Mouse (Mus musculus) 3T3-L1 (cell line): ENCODE measurements at regions not wholly inside any gene's neighbourhood (a gene's known extent, or its start where the extent isn't known, plus 50 kb on each side); places are given as distances from the start of the nearest gene placed in this dataset.

Experiments used
- DNase-seq: peaks from one replicate; pipeline ENCODE4 v3.0.0-alpha.2; 2015; ENCODE audit warnings: low read depth, low spot score

DNA sequence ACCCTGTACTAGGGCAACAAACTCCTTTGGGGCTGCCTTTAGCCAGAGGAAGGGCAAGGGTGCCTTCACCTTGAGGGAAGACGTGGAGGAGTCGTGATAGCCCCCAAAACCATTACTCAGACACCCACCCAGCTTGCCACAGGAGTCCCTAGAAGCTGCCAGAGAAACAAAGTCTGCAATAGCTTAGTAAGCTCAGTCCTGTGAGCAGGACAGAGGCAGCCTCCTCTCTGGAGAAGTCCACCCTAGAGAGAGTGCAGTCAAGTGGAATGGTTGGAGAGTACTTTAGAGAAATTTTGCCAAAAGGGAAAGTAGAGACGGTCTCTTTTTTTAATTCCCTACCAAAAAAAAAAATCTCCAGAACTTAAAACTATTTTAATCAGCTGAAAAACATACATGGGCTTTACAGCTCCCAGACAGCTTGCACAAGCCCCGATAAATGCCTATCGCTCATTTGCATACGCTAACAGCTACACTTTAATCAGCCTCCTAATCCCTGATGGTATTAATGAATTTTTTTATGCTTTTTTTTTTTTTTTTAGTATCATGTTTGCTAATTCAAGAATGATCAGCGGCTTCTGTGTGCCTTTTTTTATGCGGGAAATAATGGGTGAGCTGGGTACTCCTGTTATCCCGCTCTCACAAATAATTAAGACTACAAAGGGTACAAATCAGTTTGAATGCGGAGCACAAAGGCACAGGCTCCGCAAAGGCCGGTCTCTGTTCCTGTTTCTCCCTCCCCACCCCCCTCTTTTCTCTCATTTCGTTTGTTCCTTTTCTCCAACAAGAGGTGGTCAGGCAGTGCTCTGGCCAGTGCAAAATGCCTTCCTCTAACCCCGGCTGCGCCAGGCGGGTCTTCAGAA lies 219.8 kb downstream of the Il20rb start:
- no peak for DNase-seq

DNA sequence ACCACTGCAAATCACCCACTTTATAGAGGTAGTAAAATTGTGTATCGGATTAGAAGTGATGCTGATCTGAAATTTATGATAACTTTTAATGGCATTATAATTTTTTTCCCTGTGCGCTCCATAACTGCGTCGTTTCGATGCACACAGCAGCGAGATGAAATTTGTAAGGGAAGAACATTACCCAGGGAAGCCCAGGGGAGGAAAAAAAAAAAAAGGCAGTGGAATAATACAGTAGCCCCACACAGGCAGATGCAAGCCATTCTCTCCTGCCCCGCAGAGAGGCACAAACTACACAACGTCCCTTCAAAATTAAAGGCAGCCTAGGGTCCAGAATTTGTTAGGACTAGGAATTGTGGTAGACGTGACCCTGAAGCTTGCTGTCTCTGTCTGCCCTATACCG lies 234.2 kb downstream of the Il20rb start:
- no peak for DNase-seq
